Mouse (Mus musculus) liver, postnatal 0 days (tissue): ENCODE measurements around the gene Bri3bp. TPM values are rescaled to one million over a fixed set of nuclear protein-coding genes. Genes with fewer than 3 reads are reported as not detected.
"Not testable (repeated sequence)": the region's sequence is repeated elsewhere in the genome, so short reads cannot be mapped to it uniquely, and the experiment has no call there.

Experiments
- ATAC-seq: fragments of 200-750 bp; cut with Nextera tagmentation; 2 replicates; pipeline ENCODE4 v1.8.0; 2017; ENCODE audit warnings: mild to moderate bottlenecking, moderate library complexity
- DNase-seq: peaks from one replicate; pipeline ENCODE4 v3.0.0-alpha.2; 2016
- H3K27ac ChIP-seq: fragments of 300-500 bp; sonication (generic); 2 replicates; pipeline ENCODE4 v1.5.1; 2014; ENCODE audit warnings: antibody characterized with exemption, moderate library complexity, mild to moderate bottlenecking, low read depth
- H3K27me3 ChIP-seq: fragments of 300-500 bp; sonication (generic); 2 replicates; pipeline ENCODE4 v1.6.1; 2014; ENCODE audit warnings: low read length, control low read depth, mixed read lengths; ENCODE audit not compliant: insufficient read depth
- H3K36me3 ChIP-seq: fragments of 300-500 bp; sonication (generic); replicated peaks from 2 replicates; pipeline ENCODE4 v1.6.1; 2014; ENCODE audit warnings: mild to moderate bottlenecking, control low read depth, low read length, moderate library complexity, mixed read lengths; ENCODE audit not compliant: insufficient read depth
- H3K4me1 ChIP-seq: fragments of 300-500 bp; sonication (generic); 2 replicates; pipeline ENCODE4 v1.6.1; 2014; ENCODE audit warnings: antibody characterized with exemption, mild to moderate bottlenecking, control low read depth; ENCODE audit not compliant: insufficient read depth
- H3K4me2 ChIP-seq: fragments of 300-500 bp; sonication (generic); 2 replicates; pipeline ENCODE4 v1.6.1; 2014; ENCODE audit warnings: low read depth, mild to moderate bottlenecking, low read length, moderate library complexity, mixed read lengths
- H3K4me3 ChIP-seq: fragments of 300-500 bp; sonication (generic); 2 replicates; pipeline ENCODE4 v1.5.1; 2014; ENCODE audit warnings: low read depth, low read length
- H3K9ac ChIP-seq: fragments of 300-500 bp; sonication (generic); replicated peaks from 2 replicates; pipeline ENCODE4 v1.6.1; 2014; ENCODE audit warnings: mild to moderate bottlenecking, moderate library complexity
- H3K9me3 ChIP-seq: fragments of 300-500 bp; sonication (generic); 2 replicates; pipeline ENCODE4 v1.6.1; 2016; ENCODE audit warnings: mild to moderate bottlenecking, control low read depth, low read length, mixed read lengths
- CTCF ChIP-seq: sonication (generic); IDR thresholded peaks from 2 replicates; pipeline ENCODE4 v1.5.1; 2016; ENCODE audit warnings: antibody characterized with exemption, low read depth
- EP300 ChIP-seq: IDR thresholded peaks from 2 replicates; pipeline ENCODE4 v1.6.1; 2016; ENCODE audit warnings: antibody characterized with exemption, low read depth, mild to moderate bottlenecking
- WGBS: fragments of 180-500 bp; shearing (Covaris S2); extraction: QIAGEN DNeasy Blood & Tissue Kit; methylation state at CpG from one replicate; pipeline ENCODE4 v1.1.7; 2014; ENCODE audit not compliant: insufficient replicate concordance; 5-methylcytosine and 5-hydroxymethylcytosine counted together
- polyA plus RNA-seq: library from polyadenylated mRNA; unstranded; fragments of >200 nt; fragmentation: Nextera tagmentation; extraction: Ambion mirVana; gene quantifications from 2 replicates; pipeline ENCODE4 v1.2.1, GENCODE M21; 2015

The Bri3bp gene
- polyA plus RNA-seq, 1 experiment from 2014 or later: 20.9 TPM

- Histone ChIP-seq H3K27ac (no peak overlapping the region), H3K27me3 (no peaks in the 10 kb centered on the region), H3K9ac (no peak overlapping the region), H3K4me2 (no peak overlapping the region), H3K9me3 (no peaks in the 10 kb centered on the region), H3K4me1 (no peaks in the 10 kb centered on the region), H3K36me3 (peaks cover 69% of the 10 kb centered on the region), H3K4me3 (no peak overlapping the region)
- ATAC-seq: no peak
- WGBS: 88% methylated on average over 8 of the region's 8 CpGs
- DNase-seq: no peak
- TF ChIP-seq EP300 (no peak), CTCF (no peak)
Measured at GRCm38 (mm10) chr5:125416183-125416582, 25.2 kb upstream of the Bri3bp start.

GRCm38 (mm10) chr5:125418636-125419035, 22.7 kb upstream of the Bri3bp start:
- H3K4me3 ChIP-seq: no peak overlapping the region
- no peak for DNase-seq
- no peak for ATAC-seq
- peaks cover 85% of the 10 kb centered on the region for H3K36me3 ChIP-seq
- no peak overlapping the region for H3K9ac ChIP-seq
- H3K9me3 ChIP-seq: no peaks in the 10 kb centered on the region
- no peaks in the 10 kb centered on the region for H3K27me3 ChIP-seq
- no peak overlapping the region for H3K27ac ChIP-seq
- WGBS: 87% methylated on average over 12 of the region's 12 CpGs
- H3K4me2 ChIP-seq: no peak overlapping the region
- no peak for TF ChIP-seq EP300
- no peak for TF ChIP-seq CTCF
- no peaks in the 10 kb centered on the region for H3K4me1 ChIP-seq

GRCm38 (mm10) chr5:125419124-125419523, 22.2 kb upstream of the Bri3bp start:
- no peak overlapping the region for H3K4me3 ChIP-seq
- no peak overlapping the region for H3K27ac ChIP-seq
- DNase-seq (peak; percentile 47), ATAC-seq (no peak)
- H3K9ac ChIP-seq: no peak overlapping the region
- no peaks in the 10 kb centered on the region for H3K9me3 ChIP-seq
- 36% methylated on average over 11 of the region's 11 CpGs for WGBS
- H3K27me3 ChIP-seq: no peaks in the 10 kb centered on the region
- H3K4me2 ChIP-seq: no peak overlapping the region
- TF ChIP-seq EP300: no peak
- no peak for TF ChIP-seq CTCF
- peaks cover 85% of the 10 kb centered on the region for H3K36me3 ChIP-seq
- H3K4me1 ChIP-seq: no peaks in the 10 kb centered on the region

GRCm38 (mm10) chr5:125425698-125426276, 15.6 kb upstream of the Bri3bp start:
- Histone ChIP-seq H3K4me1 (no peaks in the 10 kb centered on the region), H3K9me3 (no peaks in the 10 kb centered on the region), H3K27me3 (no peaks in the 10 kb centered on the region), H3K27ac (no peak overlapping the region), H3K4me3 (no peak overlapping the region), H3K9ac (no peak overlapping the region), H3K4me2 (no peak overlapping the region), H3K36me3 (peaks cover 88% of the 10 kb centered on the region)
- no peak for ATAC-seq
- DNase-seq: no peak
- 77% methylated on average over 10 of the region's 10 CpGs for WGBS
- TF ChIP-seq EP300: no peak
- no peak for TF ChIP-seq CTCF

GRCm38 (mm10) chr5:125426343-125426742, 15.0 kb upstream of the Bri3bp start:
- Histone ChIP-seq H3K36me3 (peaks cover 86% of the 10 kb centered on the region), H3K9ac (no peak overlapping the region), H3K4me3 (no peak overlapping the region), H3K4me2 (no peak overlapping the region), H3K27me3 (no peaks in the 10 kb centered on the region), H3K27ac (no peak overlapping the region), H3K9me3 (no peaks in the 10 kb centered on the region), H3K4me1 (0 out of 2 replicates have a peak, but pooled peaks cover under 1% of the 10 kb centered on the region)
- ATAC-seq (no peak), DNase-seq (no peak)
- 84% methylated on average over 10 of the region's 10 CpGs for WGBS
- TF ChIP-seq EP300: no peak

GRCm38 (mm10) chr5:125432324-125432723, 9.0 kb upstream of the Bri3bp start:
- not testable (repeated sequence) for H3K27ac ChIP-seq

GRCm38 (mm10) chr5:125433793-125434337, 7.5 kb upstream of the Bri3bp start, which contains the start of gene Dhx37:
Gene Dhx37 (minus strand): TSS chr5:125434121.
- Histone ChIP-seq H3K36me3 (peaks cover 24% of the 10 kb centered on the region), H3K27ac (peak within 1 kb of the TSS; percentile 84), H3K4me1 (peaks cover 17% of the 10 kb centered on the region), H3K4me2 (peak within 1 kb of the TSS; percentile 100), H3K27me3 (no peaks in the 10 kb centered on the region), H3K9me3 (no peaks in the 10 kb centered on the region), H3K4me3 (peak within 1 kb of the TSS; percentile 92), H3K9ac (peak within 1 kb of the TSS; percentile 97)
- under 1% methylated on average over 46 of the region's 46 CpGs for WGBS
- ATAC-seq (peak; percentile 95), DNase-seq (peak; percentile 96)
- TF ChIP-seq CTCF: no peak
- no peak for TF ChIP-seq EP300

More at GRCm38 (mm10) chr5:125432324-125432723, 9.0 kb upstream of the Bri3bp start:
- H3K9ac ChIP-seq: 0 out of 2 replicates have a peak overlapping the region, but pooled peaks have one; percentile 30
- not testable (repeated sequence) for H3K4me2 ChIP-seq, H3K9me3 ChIP-seq, H3K4me3 ChIP-seq, ATAC-seq, DNase-seq, H3K27me3 ChIP-seq
- H3K4me1 ChIP-seq: peaks cover 17% of the 10 kb centered on the region
- WGBS: 95% methylated on average over 2 of the region's 2 CpGs
- H3K36me3 ChIP-seq: peaks cover 35% of the 10 kb centered on the region
